Mouse (Mus musculus) MEL (cell line): ENCODE results near the gene Ets1. TPM values are rescaled to one million over a fixed set of nuclear protein-coding genes. Genes with fewer than 3 reads are reported as not detected.

ENCODE experiments used
- DNase-seq: peaks from one replicate; pipeline ENCODE4 v3.0.0; 2011; ENCODE audit warnings: low read depth, low spot score
- H3K27ac ChIP-seq: 2 replicates; pipeline ENCODE4 v1.5.1; 2012; ENCODE audit warnings: low read depth, mild to moderate bottlenecking, control low read depth, low read length, moderate library complexity; ENCODE audit not compliant: control insufficient read depth
- H3K27me3 ChIP-seq, 2 experiments: fragments of 150-350 bp in 1 of 2; sonication (generic) in 1 of 2; 2 replicates each; pipeline ENCODE4 v1.6.1; 2012; ENCODE audit warnings: low read length in 2 of 2, mild to moderate bottlenecking in 2 of 2, improper control_type of control experiment in 1 of 2, moderate library complexity in 1 of 2; ENCODE audit not compliant: insufficient read depth in 2 of 2, control insufficient read depth in 1 of 2
- H3K36me3 ChIP-seq, 2 experiments: 2 replicates each; pipeline ENCODE4 v1.6.1; 2012 to 2014; ENCODE audit warnings: low read length in 2 of 2, improper control_type of control experiment in 1 of 2, inconsistent platforms in 1 of 2, mild to moderate bottlenecking in 1 of 2; ENCODE audit not compliant: insufficient read depth in 2 of 2, control insufficient read depth in 1 of 2
- H3K4me1 ChIP-seq, 2 experiments: fragments of 150-350 bp in 1 of 2; sonication (generic) in 1 of 2; 2 replicates each; pipeline ENCODE4 v1.6.1; 2012; ENCODE audit warnings: low read length in 2 of 2, improper control_type of control experiment in 1 of 2, mild to moderate bottlenecking in 1 of 2; ENCODE audit not compliant: insufficient read depth in 2 of 2, control insufficient read depth in 1 of 2
- H3K4me3 ChIP-seq, 2 experiments: fragments of 150-350 bp in 1 of 2; sonication (generic) in 1 of 2; 2 replicates each; pipeline ENCODE4 v1.5.1; 2012; ENCODE audit warnings: low read depth in 2 of 2, low read length in 2 of 2, mild to moderate bottlenecking in 2 of 2, moderate library complexity in 2 of 2, control low read depth in 1 of 2, improper control_type of control experiment in 1 of 2; ENCODE audit not compliant: control insufficient read depth in 1 of 2, insufficient read depth in 1 of 2
- H3K79me2 ChIP-seq: 2 replicates; pipeline ENCODE4 v1.6.1; 2012; ENCODE audit warnings: mild to moderate bottlenecking, low read length, moderate library complexity; ENCODE audit not compliant: control insufficient read depth, poor library complexity, insufficient read depth
- H3K9ac ChIP-seq: 2 replicates; pipeline ENCODE4 v1.6.1; 2012; ENCODE audit warnings: low read depth, mild to moderate bottlenecking, control low read depth, low read length, moderate library complexity; ENCODE audit not compliant: control insufficient read depth, poor library complexity, severe bottlenecking
- H3K9me3 ChIP-seq: fragments of 150-350 bp; sonication (generic); replicated peaks from 2 replicates; pipeline ENCODE4 v1.6.1; 2012; ENCODE audit warnings: mild to moderate bottlenecking, low read length, improper control_type of control experiment, moderate library complexity; ENCODE audit not compliant: insufficient read depth
- BHLHE40 ChIP-seq: IDR thresholded peaks from 2 replicates; pipeline ENCODE4 v1.6.1; 2012; ENCODE audit warnings: low read depth, mild to moderate bottlenecking, inconsistent platforms, low read length, improper control_type of control experiment, borderline replicate concordance
- CHD1 ChIP-seq: IDR thresholded peaks from 2 replicates; pipeline ENCODE4 v1.6.1; 2012; ENCODE audit warnings: low read depth, mild to moderate bottlenecking, inconsistent platforms, low read length, improper control_type of control experiment
- CHD2 ChIP-seq: IDR thresholded peaks from 2 replicates; pipeline ENCODE4 v1.6.1; 2011; ENCODE audit warnings: low read length, improper control_type of control experiment
- CTCF ChIP-seq, 3 experiments: IDR thresholded peaks in 2 of 3; conservative IDR thresholded peaks in 1 of 3; 2 replicates each; pipeline ENCODE4 v1.5.1; 2011 to 2012; ENCODE audit warnings: low read length in 3 of 3, low read depth in 2 of 3, mild to moderate bottlenecking in 2 of 3, improper control_type of control experiment in 1 of 3, inconsistent platforms in 1 of 3, mixed read lengths in 1 of 3, moderate library complexity in 1 of 3; ENCODE audit not compliant: control insufficient read depth in 1 of 3, insufficient read depth in 1 of 3, poor library complexity in 1 of 3, severe bottlenecking in 1 of 3
- E2F4 ChIP-seq: IDR thresholded peaks from 2 replicates; pipeline ENCODE4 v1.6.1; 2011; ENCODE audit warnings: low read depth, low read length, improper control_type of control experiment, borderline replicate concordance
- ELF1 ChIP-seq: IDR thresholded peaks from 2 replicates; pipeline ENCODE4 v1.6.1; 2014; ENCODE audit warnings: low read depth, mild to moderate bottlenecking, inconsistent platforms, low read length, improper control_type of control experiment, moderate library complexity
- GABPA ChIP-seq: IDR thresholded peaks from 2 replicates; pipeline ENCODE4 v1.6.1; 2012; ENCODE audit warnings: low read depth, mild to moderate bottlenecking, inconsistent platforms, low read length, improper control_type of control experiment, moderate library complexity
- GATA1 ChIP-seq: IDR thresholded peaks from 2 replicates; pipeline ENCODE4 v1.6.1; 2011; ENCODE audit warnings: low read depth, low read length, improper control_type of control experiment
- HCFC1 ChIP-seq: IDR thresholded peaks from 2 replicates; pipeline ENCODE4 v1.6.1; 2012; ENCODE audit warnings: low read depth, mild to moderate bottlenecking, inconsistent platforms, low read length, improper control_type of control experiment, moderate library complexity
- JUND ChIP-seq: IDR thresholded peaks from 2 replicates; pipeline ENCODE4 v1.6.1; 2011; ENCODE audit warnings: low read depth, mild to moderate bottlenecking, improper control_type of control experiment, low read length
- KAT2A ChIP-seq: conservative IDR thresholded peaks from 2 replicates; pipeline ENCODE4 v1.6.1; 2012; ENCODE audit warnings: low read depth, low read length, improper control_type of control experiment, inconsistent platforms
- MAFK ChIP-seq: IDR thresholded peaks from 2 replicates; pipeline ENCODE4 v1.6.1; 2011; ENCODE audit warnings: low read depth, mild to moderate bottlenecking, low read length, improper control_type of control experiment, borderline replicate concordance
- MAX ChIP-seq: IDR thresholded peaks from 2 replicates; pipeline ENCODE4 v1.6.1; 2011; ENCODE audit warnings: low read length, improper control_type of control experiment
- MAZ ChIP-seq: IDR thresholded peaks from 2 replicates; pipeline ENCODE4 v1.6.1; 2012; ENCODE audit warnings: low read depth, mild to moderate bottlenecking, inconsistent platforms, low read length, improper control_type of control experiment
- MXI1 ChIP-seq: IDR thresholded peaks from 2 replicates; pipeline ENCODE4 v1.6.1; 2011; ENCODE audit warnings: mild to moderate bottlenecking, low read depth, low read length, improper control_type of control experiment
- MYB ChIP-seq: IDR thresholded peaks from 2 replicates; pipeline ENCODE4 v1.6.1; 2011; ENCODE audit warnings: mild to moderate bottlenecking, low read depth, low read length, improper control_type of control experiment
- NRF1 ChIP-seq: IDR thresholded peaks from 2 replicates; pipeline ENCODE4 v1.6.1; 2014; ENCODE audit warnings: low read depth, mild to moderate bottlenecking, inconsistent platforms, low read length, improper control_type of control experiment, moderate library complexity; ENCODE audit not compliant: poor library complexity, insufficient read depth, severe bottlenecking
- TCF12 ChIP-seq: IDR thresholded peaks from 2 replicates; pipeline ENCODE4 v1.6.1; 2014; ENCODE audit warnings: low read depth, mild to moderate bottlenecking, inconsistent platforms, low read length, improper control_type of control experiment, moderate library complexity
- USF1 ChIP-seq: IDR thresholded peaks from 2 replicates; pipeline ENCODE4 v1.6.1; 2014; ENCODE audit warnings: low read depth, mild to moderate bottlenecking, inconsistent platforms, low read length, improper control_type of control experiment, moderate library complexity
- USF2 ChIP-seq, 2 experiments: IDR thresholded peaks; 2 replicates each; pipeline ENCODE4 v1.6.1; 2011 to 2012; ENCODE audit warnings: improper control_type of control experiment in 2 of 2, low read length in 2 of 2, borderline replicate concordance in 1 of 2, inconsistent platforms in 1 of 2, low read depth in 1 of 2, mild to moderate bottlenecking in 1 of 2; ENCODE audit not compliant: insufficient read depth in 1 of 2
- ZKSCAN1 ChIP-seq: IDR thresholded peaks from 2 replicates; pipeline ENCODE4 v1.6.1; 2012; ENCODE audit warnings: low read depth, mild to moderate bottlenecking, inconsistent platforms, low read length, improper control_type of control experiment, moderate library complexity
- polyA plus RNA-seq, 2 experiments: library from polyadenylated mRNA; stranded (reverse) in 1 of 2; unstranded in 1 of 2; fragments of >175 nt in 1 of 2; fragments of >200 nt in 1 of 2; gene quantifications; 2 replicates each; pipeline versions ENCODE4 v1.2.1 to v1.2.4; 2012; ENCODE audit warnings: low replicate concordance in 2 of 2, low read depth in 1 of 2; ENCODE audit not compliant: insufficient read length in 2 of 2, insufficient read depth in 1 of 2, missing spikeins in 1 of 2
- total RNA-seq: library from RNA; depleted of rRNA; stranded (reverse); fragments of 300-350 nt; gene quantifications from 2 replicates; pipeline ENCODE4 v1.2.3, GENCODE M21; 2012

The Ets1 gene
- total and polyA plus RNA-seq, 3 experiments = 0.10 to 0.19 TPM; not detected in 1

- DNase-seq = no peak
- Histone ChIP-seq H3K4me1 (no peaks in the 10 kb centered on the region), H3K4me3 (no peak overlapping the region), H3K27me3 (no peaks in the 10 kb centered on the region; a peak in 2 of 4 replicates), H3K9ac (no peak overlapping the region), H3K79me2 (no peaks in the 10 kb centered on the region), H3K9me3 (no peaks in the 10 kb centered on the region), H3K36me3 (no peaks in the 10 kb centered on the region), H3K27ac (no peak overlapping the region)
- TF ChIP-seq KAT2A (no peak), TCF12 (no peak), MAZ (no peak), CHD1 (no peak), MXI1 (no peak), USF1 (no peak), USF2 (IDR thresholded peaks at IDR 0.05; ENCODE audit: borderline replicate concordance in 1 of 2, insufficient read depth in 1 of 2, low read depth in 1 of 2, low read length in 2 of 2) (no peak)
Measured at GRCm38 (mm10) chr9:32745998-32746397, 110.0 kb downstream of the Ets1 start.

GRCm38 (mm10) chr9:32746615-32747014 lies 110.6 kb downstream of the Ets1 start:
- DNase-seq = no peak
- no peak overlapping the region for H3K9ac ChIP-seq
- H3K79me2 ChIP-seq = no peaks in the 10 kb centered on the region
- H3K4me3 ChIP-seq = no peak overlapping the region
- H3K9me3 ChIP-seq = no peaks in the 10 kb centered on the region
- H3K36me3 ChIP-seq = no peaks in the 10 kb centered on the region
- no peak overlapping the region for H3K27ac ChIP-seq
- no peak for TF ChIP-seq MXI1
- TF ChIP-seq E2F4 = no peak
- TF ChIP-seq GABPA = no peak
- TF ChIP-seq, all 39 proteins: peak for 0
- no peaks in the 10 kb centered on the region for H3K4me1 ChIP-seq
- no peaks in the 10 kb centered on the region; a peak in 2 of 4 replicates for H3K27me3 ChIP-seq

GRCm38 (mm10) chr9:32747624-32748023 lies 111.6 kb downstream of the Ets1 start:
- Histone ChIP-seq H3K9me3 (no peaks in the 10 kb centered on the region), H3K79me2 (no peaks in the 10 kb centered on the region), H3K27me3 (no peaks in the 10 kb centered on the region; a peak in 2 of 4 replicates), H3K9ac (no peak overlapping the region), H3K4me1 (no peaks in the 10 kb centered on the region), H3K36me3 (no peaks in the 10 kb centered on the region), H3K27ac (no peak overlapping the region), H3K4me3 (no peak overlapping the region)
- DNase-seq = no peak
- TF ChIP-seq CHD2 = no peak

- no peaks in the 10 kb centered on the region for H3K79me2 ChIP-seq
- TF ChIP-seq MYB = no peak
- TF ChIP-seq ELF1 = no peak
- no peak for TF ChIP-seq USF2 (IDR thresholded peaks at IDR 0.05; ENCODE audit: borderline replicate concordance in 1 of 2, insufficient read depth in 1 of 2, low read depth in 1 of 2, low read length in 2 of 2)
- no peak for TF ChIP-seq CHD1
- TF ChIP-seq MAX = no peak
- TF ChIP-seq GATA1 = no peak
- no peak for TF ChIP-seq BHLHE40
- TF ChIP-seq ZKSCAN1 = no peak
- no peak for TF ChIP-seq NRF1
- TF ChIP-seq TCF12 = no peak
- no peak for TF ChIP-seq JUND
- no peak for TF ChIP-seq MXI1
- TF ChIP-seq HCFC1 = no peak
- no peak for TF ChIP-seq MAFK
- TF ChIP-seq CTCF (IDR thresholded peaks at IDR 0.05 in 2 of 3, conservative IDR thresholded peaks at IDR 0.05 in 1 of 3; ENCODE audit: control insufficient read depth in 1 of 3, insufficient read depth in 1 of 3, low read depth in 2 of 3, low read length in 3 of 3, poor library complexity in 1 of 3, severe bottlenecking in 1 of 3) = no peak
Measured at GRCm38 (mm10) chr9:32748552-32748951, 112.5 kb downstream of the Ets1 start.

More at GRCm38 (mm10) chr9:32748552-32748951, 112.5 kb downstream of the Ets1 start:
- no peak overlapping the region for H3K27ac ChIP-seq
- no peaks in the 10 kb centered on the region for H3K9me3 ChIP-seq
- H3K36me3 ChIP-seq = no peaks in the 10 kb centered on the region
- H3K4me1 ChIP-seq = no peaks in the 10 kb centered on the region
- H3K4me3 ChIP-seq = no peak overlapping the region
- H3K9ac ChIP-seq = no peak overlapping the region
- no peaks in the 10 kb centered on the region; a peak in 2 of 4 replicates for H3K27me3 ChIP-seq
- no peak for DNase-seq
